Mouse (Mus musculus) fibroblast of lung, adult 2 months (primary cell): ENCODE measurements around the gene Chd4.

ENCODE experiments used
- DNase-seq: peaks from one replicate; pipeline ENCODE4 v3.0.0-alpha.2; 2011; ENCODE audit warnings: low read depth

Gene Chd4

GRCm38 (mm10) chr6:125142436-125142835, 46.7 kb downstream of the Chd4 start:
- DNase-seq = no peak

DNA sequence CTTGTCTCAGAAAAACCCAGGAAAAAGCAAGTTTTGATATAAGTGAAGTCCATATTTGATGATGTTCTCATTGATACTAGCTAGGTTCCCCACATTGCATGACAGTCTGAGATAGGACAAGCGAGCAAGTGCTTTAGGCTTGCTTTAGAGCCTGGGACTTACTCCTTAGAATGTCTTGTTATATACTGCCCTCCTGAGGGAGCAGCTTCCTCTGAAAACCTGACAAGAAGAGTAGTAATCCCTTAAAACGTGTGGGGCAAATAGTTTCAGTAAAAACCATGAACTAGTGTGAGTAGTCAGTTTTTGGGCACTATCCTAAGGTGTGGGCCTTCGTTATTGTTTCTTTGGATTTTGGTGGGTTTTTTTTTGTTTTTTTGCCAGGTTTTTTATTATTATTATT, 47.3 kb downstream of the Chd4 start:
- DNase-seq = no peak

DNA sequence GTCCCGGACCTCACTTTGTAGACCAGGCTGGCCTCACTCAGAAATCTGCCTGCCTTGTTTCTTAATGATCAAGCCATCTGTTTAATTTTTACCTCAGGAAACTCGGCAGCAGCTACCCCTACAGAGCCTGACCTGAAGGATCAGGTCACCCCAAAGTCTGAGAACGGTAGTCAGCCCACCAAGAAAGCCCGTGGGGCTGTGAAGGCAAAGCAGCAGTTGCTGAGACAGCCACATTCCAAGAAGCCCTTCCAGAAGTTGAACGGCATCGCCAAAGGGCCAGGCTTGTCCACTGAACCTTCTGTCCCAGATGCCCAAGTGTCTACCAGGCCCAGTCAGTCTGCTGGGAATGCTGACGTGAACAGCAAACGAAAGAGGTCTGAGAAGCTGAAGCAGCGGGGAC, 48.1 kb downstream of the Chd4 start:
- DNase-seq = no peak

DNA sequence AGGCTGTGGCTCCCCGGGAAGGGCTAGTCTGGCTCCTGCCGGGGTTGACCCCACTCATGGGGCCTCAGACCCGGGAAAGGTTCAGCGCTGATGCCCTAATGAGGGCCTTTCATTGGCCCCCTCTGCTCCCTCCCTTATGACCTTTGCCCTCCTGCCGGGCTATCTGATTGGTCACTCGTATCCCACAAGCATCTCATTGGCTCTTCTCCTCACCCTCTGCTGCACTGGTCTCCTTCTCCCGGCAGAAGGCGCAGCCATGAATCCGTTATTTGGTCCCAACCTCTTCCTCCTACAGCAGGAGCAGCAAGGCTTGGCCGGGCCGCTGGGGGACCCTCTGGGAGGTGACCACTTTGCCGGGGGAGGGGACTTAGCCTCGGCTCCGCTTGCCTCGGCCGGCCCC, 49.2 kb downstream of the Chd4 start, which contains the start of gene Iffo1:
Gene Iffo1, plus strand, starts transcription at position 241 of the 400 bp plus-strand sequence.
- DNase-seq = peak; percentile 88

GRCm38 (mm10) chr6:125145479-125145951, 49.7 kb downstream of the Chd4 start:
- no peak for DNase-seq

GRCm38 (mm10) chr6:125146148-125146547, 50.4 kb downstream of the Chd4 start:
- no peak for DNase-seq

DNA sequence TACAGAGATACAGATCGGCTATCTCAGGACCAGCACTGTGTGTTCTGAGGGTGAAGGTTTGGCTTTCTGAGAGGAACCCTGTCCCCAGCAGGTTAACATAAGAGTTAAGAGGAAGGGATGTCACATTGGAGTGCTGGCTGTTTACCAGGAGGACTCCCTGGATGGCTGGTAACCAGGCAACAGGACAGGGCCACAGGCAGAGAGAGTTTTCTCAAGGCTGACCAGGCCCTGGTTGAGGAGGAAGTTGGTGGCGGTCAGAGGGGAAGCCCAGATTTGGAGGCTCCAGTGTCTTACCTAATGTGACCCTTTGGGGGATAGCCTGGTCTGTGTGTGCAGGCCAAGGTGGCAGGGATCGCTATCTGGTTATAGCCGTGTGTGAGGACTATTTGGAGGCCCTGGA, 51.0 kb downstream of the Chd4 start:
- no peak for DNase-seq

- no peak for DNase-seq
These were observed 51.5 kb downstream of the Chd4 start for GRCm38 (mm10) chr6:125147329-125147728.

DNA sequence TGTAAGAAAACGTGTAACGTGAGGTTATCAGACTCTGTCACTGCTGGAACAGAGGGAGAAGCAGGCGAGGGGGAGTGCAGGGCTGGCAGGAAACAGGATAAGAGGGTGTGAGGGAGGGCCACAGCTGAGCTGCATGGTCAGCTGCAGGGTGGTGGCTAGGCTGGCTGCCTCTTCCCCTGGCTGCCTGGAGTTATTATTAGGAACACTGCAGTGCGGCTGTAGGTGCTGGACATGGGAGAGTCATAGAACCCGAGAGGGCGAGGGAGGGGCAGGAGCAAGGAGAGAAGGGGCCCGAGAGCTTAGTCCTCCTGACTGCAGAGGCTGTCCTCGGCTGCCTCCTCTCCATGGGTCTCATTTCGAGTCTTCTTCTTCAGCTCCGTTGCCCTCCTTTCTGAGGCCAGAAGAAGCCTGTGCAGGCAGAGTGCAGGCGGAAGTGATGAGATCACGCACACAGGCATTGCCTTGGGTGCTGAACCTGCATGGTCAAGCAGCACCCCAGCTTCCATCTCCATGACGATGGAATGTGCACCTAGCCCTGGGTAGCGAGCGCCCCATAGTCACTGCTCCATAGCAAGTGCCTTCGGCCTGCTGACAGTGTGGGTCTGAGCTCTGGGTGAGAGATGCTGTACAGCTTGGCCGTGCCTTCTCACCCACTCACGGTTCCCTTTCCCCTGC, 52.6 kb downstream of the Chd4 start:
- DNase-seq = no peak

DNA sequence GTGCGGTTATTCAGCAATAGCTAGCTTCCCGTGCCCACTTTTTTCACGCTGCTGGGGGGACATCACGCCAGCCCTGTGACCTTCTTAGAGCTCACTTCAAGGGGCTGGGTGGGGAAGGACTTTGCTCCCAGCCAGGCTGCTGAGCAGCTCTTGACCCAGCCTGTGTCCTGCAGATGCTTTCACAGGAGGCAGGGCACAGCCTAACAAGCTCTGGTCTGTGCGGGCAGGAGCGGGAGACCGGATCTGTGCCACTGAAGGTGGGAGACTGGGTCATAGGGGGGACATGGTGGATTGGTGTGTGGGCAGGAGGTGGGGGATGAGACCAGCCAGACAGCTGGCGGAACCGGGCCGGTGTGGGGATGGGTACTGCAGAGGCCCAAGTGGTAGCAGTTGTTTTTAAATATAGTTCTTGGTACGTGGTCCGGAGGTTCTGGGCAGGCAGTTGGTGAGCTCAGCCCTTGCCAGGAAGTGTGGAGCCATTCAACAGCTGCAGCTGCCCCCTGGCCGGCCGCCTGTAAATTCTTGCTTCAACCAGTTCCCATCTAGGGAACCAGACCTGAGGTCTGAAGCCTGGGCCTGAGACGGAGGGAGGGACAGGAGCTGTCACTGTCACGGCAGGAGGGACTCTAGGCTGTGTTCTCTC, 53.3 kb downstream of the Chd4 start:
- DNase-seq = peak; percentile 82

DNA sequence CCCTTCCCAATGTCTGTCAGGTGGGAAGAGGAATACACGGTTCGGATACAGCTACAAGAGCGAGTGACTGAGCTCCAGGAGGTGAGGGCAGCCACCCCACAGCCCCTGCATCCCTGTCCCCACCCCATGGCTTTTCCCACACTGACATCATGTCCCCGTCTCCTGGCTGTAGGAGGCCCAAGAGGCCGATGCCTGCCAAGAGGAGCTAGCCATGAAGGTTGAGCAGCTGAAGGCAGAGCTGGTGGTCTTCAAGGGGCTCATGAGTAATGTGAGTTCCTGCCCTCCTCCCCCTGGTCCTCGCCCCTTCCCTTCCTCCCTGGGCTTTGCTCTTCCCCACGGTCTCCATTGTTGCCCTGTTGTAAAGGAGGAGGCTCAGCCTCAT, 53.8 kb downstream of the Chd4 start:
- DNase-seq = no peak

GRCm38 (mm10) chr6:125152212-125153017, 56.6 kb downstream of the Chd4 start:
- no peak for DNase-seq

GRCm38 (mm10) chr6:125153018-125153389, 57.2 kb downstream of the Chd4 start:
- DNase-seq = no peak

GRCm38 (mm10) chr6:125153682-125154081, 57.9 kb downstream of the Chd4 start:
- DNase-seq = no peak

- DNase-seq = no peak
These were observed 58.8 kb downstream of the Chd4 start for GRCm38 (mm10) chr6:125154550-125154949.

DNA sequence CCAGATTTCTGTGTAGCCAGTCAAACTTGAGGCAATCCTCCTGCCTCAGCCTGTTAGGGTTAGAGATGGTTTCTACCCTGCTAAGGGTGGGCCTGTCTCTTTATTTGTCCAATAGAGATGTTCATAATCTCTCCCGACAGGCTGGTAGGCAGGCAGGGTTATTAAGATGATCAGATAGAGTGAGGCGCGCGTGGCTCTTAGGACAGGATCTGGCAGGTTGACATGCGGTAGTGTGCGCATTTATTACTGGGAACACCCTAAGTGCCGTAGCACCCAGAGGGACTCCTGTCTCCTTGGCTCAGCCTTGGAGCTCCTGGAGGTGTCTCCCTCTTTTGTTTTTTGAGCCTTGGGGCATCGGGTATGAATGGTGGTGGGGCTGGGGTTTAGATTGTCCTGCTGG, 59.5 kb downstream of the Chd4 start:
- no peak for DNase-seq

DNA sequence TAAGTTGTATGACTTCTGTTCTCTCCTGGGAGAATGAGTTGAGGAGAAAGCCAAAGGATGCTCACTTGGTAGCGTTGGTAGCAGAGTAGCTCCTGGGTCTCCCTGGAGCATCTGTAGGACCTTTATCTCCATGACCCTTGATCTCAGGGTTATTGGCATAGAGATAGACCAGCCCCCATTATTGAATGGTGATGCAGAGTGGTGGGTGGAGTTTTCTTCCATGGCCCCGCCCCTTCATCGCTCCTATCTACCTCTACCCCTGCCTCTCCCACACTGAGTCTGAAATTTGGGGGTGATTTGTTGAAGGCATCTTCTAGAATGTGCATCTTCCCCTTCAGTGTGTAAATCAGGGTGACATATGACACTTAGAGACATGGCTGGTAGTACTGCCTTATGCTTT, 60.7 kb downstream of the Chd4 start:
- no peak for DNase-seq

DNA sequence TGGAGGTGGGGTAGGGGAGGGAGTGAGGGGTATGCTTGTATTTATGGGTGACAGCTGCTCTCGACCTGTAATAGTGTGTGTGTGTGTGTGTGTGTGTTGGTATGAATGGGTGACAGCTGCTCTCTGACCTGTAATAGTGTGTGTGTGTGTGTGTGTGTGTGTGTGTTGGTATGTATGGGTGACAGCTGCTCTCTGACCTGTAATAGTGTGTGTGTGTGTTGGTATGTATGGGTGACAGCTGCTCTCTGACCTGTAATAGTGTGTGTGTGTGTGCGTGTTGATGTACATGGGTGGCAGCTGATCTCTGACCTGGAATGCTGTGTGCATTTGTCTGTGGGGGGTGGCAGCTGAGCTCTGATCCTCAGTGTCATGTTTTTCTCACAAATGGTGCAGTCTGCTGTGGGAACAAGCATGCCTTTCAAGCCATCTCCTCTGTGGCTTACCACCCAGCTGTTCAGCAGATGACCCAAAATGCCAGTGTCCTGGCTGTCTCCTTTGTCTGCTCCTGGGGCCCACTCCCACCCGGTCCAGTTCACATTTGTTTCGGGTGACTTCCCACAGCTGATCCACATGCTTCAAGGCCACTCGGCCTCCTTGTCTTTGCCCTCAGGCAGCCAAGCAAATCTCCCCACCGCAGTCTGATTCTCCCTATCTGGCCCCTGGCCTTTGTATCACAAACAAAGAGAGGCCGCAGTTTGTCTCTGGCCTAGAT, 61.3 kb downstream of the Chd4 start:
- no peak for DNase-seq

DNA sequence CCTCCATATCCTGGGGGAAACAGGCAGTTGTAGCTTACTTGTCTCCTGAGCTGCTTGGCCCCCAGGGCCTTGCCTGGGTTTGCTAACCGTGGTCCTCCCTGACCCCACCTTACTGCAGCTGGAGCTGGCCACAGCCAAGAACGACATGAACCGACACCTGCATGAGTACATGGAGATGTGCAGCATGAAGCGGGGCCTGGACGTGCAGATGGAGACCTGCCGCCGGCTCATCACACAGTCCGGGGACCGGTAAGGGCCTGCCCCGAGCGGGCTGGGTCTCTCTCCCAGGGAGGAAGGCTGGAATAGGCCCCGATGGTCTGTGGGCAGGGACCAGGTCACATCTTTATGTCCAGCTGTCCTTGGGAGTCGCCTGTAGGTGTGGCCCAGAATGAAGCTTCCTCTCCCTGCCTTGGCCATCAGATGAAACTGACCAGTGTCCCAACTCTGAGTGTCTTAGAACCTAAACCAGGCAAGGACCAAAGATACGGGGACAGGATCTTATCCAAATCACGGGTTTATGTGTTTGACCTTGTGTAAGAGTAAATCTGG, 63.2 kb downstream of the Chd4 start:
- DNase-seq = no peak

GRCm38 (mm10) chr6:125159773-125160557, 64.2 kb downstream of the Chd4 start:
- no peak for DNase-seq

DNA sequence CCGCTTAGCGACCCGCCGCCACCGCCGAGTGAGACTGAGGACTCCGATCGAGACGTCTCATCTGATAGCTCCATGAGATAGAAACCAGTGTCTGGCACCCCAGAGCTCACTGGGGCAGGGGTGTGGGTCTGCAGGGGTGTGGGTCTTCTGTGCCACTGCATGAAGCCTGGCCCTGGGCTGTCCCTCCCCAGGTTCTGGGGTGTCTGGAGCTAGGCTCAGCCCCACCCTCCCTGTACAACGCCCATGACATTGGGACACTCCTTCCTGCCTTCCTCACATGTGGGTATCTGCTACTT, 64.7 kb downstream of the Chd4 start:
- no peak for DNase-seq
